Mouse (Mus musculus): ENCODE data around the gene Zfp651. TPM values are rescaled to one million over a fixed set of nuclear protein-coding genes. Genes with fewer than 3 reads are reported as not detected.

Zfp651 gene
- polyA plus RNA-seq, 1 experiment from 2014 or later = 20.6 TPM

DNA sequence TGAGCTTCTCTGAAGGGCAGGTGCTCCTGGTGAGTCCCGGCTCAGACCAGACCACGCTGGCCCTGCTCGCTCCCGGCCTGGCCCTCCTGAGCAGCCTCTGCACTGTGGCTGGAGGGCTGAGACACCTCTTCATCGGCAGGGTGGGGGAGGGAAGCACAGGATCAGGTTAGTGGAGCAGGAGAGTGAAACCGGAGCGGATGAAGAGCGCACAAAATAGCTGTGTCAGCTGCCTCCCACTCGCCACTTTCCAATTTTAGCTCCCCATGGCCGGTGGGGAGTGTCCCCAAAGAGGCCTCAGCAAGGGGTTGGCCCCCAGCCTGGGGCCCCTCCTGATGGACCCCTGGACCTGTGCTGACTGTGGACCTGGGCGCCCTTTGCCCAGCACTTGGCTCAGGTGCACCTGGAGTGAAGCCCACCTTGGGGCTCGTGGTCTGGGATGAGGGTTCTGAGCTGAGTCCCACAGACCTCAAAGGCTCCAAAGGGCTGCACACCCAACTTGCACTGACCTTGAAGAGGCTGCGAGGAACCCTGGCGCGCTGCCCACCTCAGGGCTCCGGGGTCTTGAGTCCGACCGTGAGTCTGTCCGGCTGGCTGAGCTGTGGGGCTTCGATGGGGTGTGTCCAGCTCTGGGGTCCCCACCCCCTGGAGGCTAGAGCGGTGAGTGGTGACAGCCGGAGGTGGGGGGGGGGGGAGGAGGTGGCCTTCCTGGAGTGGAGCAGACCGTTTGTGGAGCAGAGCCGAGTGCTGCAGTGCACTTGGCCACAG lies 32.8 kb downstream of the Zfp651 start, which contains the start of gene Hhatl:
TSS of gene Hhatl (minus strand) at position 751 of the 765 bp plus-strand sequence.
- Histone ChIP-seq H3K4me2 (ENCODE audit: low read depth, low read length) (no peak within 1 kb of the TSS), H3K9me3 (ENCODE audit: control insufficient read depth, low read length) (no peaks in the 10 kb centered on the region), H3K4me1 (ENCODE audit: control insufficient read depth, insufficient read depth, low read length) (no peaks in the 10 kb centered on the region), H3K4me3 (ENCODE audit: low read depth, low read length) (no peak within 1 kb of the TSS), H3K27ac (replicated peaks; ENCODE audit: low read depth, low read length) (no peak within 1 kb of the TSS), H3K27me3 (replicated peaks; ENCODE audit: control insufficient read depth, insufficient read depth, low read length) (no peaks in the 10 kb centered on the region), H3K9ac (ENCODE audit: low read depth, low read length) (no peak within 1 kb of the TSS), H3K36me3 (ENCODE audit: control insufficient read depth, insufficient read depth, low read length) (no peaks in the 10 kb centered on the region)
- 36% methylated on average over 20 of the region's 24 CpGs for WGBS
- peak; percentile 45; the same call in 1 of the 2 replicates for ATAC-seq (ENCODE audit: low read depth)
- no peak for DNase-seq (ENCODE audit: low spot score)

GRCm38 (mm10) chr9:121794972-121795539 lies 35.9 kb downstream of the Zfp651 start:
- H3K4me3 ChIP-seq (ENCODE audit: low read depth, low read length) = no peak overlapping the region
- DNase-seq (ENCODE audit: low spot score) = no peak
- whole genome bisulfite sequencing = 71% methylated on average over 1 of the region's 1 CpGs

DNA sequence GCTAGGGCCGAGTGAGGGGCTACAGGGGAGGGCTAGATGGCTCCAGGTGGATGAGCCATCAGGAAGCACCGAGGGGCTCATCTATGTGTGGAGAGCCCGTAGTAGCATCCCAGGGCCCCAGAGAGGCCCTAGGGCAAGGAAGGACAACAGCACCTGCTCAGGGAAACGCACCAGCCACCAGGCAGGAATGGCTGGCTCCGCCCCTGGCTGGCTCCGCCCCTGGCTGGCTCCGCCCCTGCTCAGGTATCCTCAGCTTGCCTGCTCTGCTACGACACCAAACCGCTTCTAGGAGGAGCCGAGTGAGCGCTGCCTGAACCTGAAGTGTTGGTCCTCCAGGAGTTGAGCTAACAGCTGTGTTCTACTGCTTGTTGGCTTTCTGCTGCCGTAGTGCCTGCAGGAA lies 38.6 kb downstream of the Zfp651 start:
- H3K9me3 ChIP-seq (ENCODE audit: control insufficient read depth, low read length) = no peaks in the 10 kb centered on the region
- H3K27me3 ChIP-seq (replicated peaks; ENCODE audit: control insufficient read depth, insufficient read depth, low read length) = no peaks in the 10 kb centered on the region
- WGBS = 11% methylated on average over 9 of the region's 12 CpGs
- H3K4me1 ChIP-seq (ENCODE audit: control insufficient read depth, insufficient read depth, low read length) = no peaks in the 10 kb centered on the region
- no peak overlapping the region for H3K27ac ChIP-seq (replicated peaks; ENCODE audit: low read depth, low read length)
- H3K36me3 ChIP-seq (ENCODE audit: control insufficient read depth, insufficient read depth, low read length) = no peaks in the 10 kb centered on the region
- ATAC-seq (ENCODE audit: low read depth) (peak; percentile 64), DNase-seq (ENCODE audit: low spot score) (peak; percentile 56)
- no peak overlapping the region for H3K4me2 ChIP-seq (ENCODE audit: low read depth, low read length)
- H3K4me3 ChIP-seq (ENCODE audit: low read depth, low read length) = no peak overlapping the region
- H3K9ac ChIP-seq (ENCODE audit: low read depth, low read length) = no peak overlapping the region

More at GRCm38 (mm10) chr9:121794972-121795539, 35.9 kb downstream of the Zfp651 start:
- no peak overlapping the region for H3K4me2 ChIP-seq (ENCODE audit: low read depth, low read length)
- H3K4me1 ChIP-seq (ENCODE audit: control insufficient read depth, insufficient read depth, low read length) = no peaks in the 10 kb centered on the region
- ATAC-seq (ENCODE audit: low read depth) = no peak
- no peaks in the 10 kb centered on the region for H3K36me3 ChIP-seq (ENCODE audit: control insufficient read depth, insufficient read depth, low read length)
- H3K9me3 ChIP-seq (ENCODE audit: control insufficient read depth, low read length) = no peaks in the 10 kb centered on the region
- no peak overlapping the region for H3K27ac ChIP-seq (replicated peaks; ENCODE audit: low read depth, low read length)
- no peak overlapping the region for H3K9ac ChIP-seq (ENCODE audit: low read depth, low read length)
- H3K27me3 ChIP-seq (replicated peaks; ENCODE audit: control insufficient read depth, insufficient read depth, low read length) = no peaks in the 10 kb centered on the region

GRCm38 (mm10) chr9:121798887-121799520 lies 39.9 kb downstream of the Zfp651 start:
- H3K36me3 ChIP-seq (ENCODE audit: control insufficient read depth, insufficient read depth, low read length) = no peaks in the 10 kb centered on the region
- H3K9ac ChIP-seq (ENCODE audit: low read depth, low read length) = 0 out of 2 replicates have a peak overlapping the region, but pooled peaks have one; percentile 25
- H3K4me1 ChIP-seq (ENCODE audit: control insufficient read depth, insufficient read depth, low read length) = no peaks in the 10 kb centered on the region
- H3K27ac ChIP-seq (replicated peaks; ENCODE audit: low read depth, low read length) = no peak overlapping the region
- ATAC-seq (ENCODE audit: low read depth) (peak; percentile 16; the same call in 1 of the 2 replicates), DNase-seq (ENCODE audit: low spot score) (no peak)
- no peaks in the 10 kb centered on the region for H3K9me3 ChIP-seq (ENCODE audit: control insufficient read depth, low read length)
- WGBS = 54% methylated on average over 3 of the region's 6 CpGs
- H3K4me3 ChIP-seq (ENCODE audit: low read depth, low read length) = no peak overlapping the region
- H3K4me2 ChIP-seq (ENCODE audit: low read depth, low read length) = no peak overlapping the region
- no peaks in the 10 kb centered on the region for H3K27me3 ChIP-seq (replicated peaks; ENCODE audit: control insufficient read depth, insufficient read depth, low read length)

DNA sequence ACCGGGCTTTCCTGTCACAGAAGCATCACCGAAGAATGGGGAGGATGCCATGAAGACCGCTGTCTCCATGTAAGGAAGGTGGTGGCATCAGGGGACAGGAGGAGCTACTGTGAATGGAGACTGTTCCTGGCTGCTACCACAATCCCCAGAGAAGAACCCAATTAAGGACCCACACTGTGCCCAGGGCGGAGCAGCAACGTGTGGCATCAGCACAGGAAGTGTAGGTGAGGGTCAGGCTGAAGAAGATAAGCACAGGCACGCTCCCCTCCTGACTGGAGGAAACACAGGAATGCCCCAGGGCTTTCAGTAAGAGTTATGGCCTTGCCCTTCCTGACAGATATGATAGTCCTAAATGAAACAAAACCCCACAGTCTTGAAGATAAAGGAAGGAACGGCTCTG lies 43.6 kb downstream of the Zfp651 start:
- no peak overlapping the region for H3K4me3 ChIP-seq (ENCODE audit: low read depth, low read length)
- no peaks in the 10 kb centered on the region for H3K9me3 ChIP-seq (ENCODE audit: control insufficient read depth, low read length)
- no peak overlapping the region for H3K4me2 ChIP-seq (ENCODE audit: low read depth, low read length)
- DNase-seq (ENCODE audit: low spot score) = no peak
- H3K9ac ChIP-seq (ENCODE audit: low read depth, low read length) = no peak overlapping the region
- no peaks in the 10 kb centered on the region for H3K27me3 ChIP-seq (replicated peaks; ENCODE audit: control insufficient read depth, insufficient read depth, low read length)
- no peaks in the 10 kb centered on the region for H3K36me3 ChIP-seq (ENCODE audit: control insufficient read depth, insufficient read depth, low read length)
- no peak for ATAC-seq (ENCODE audit: low read depth)
- WGBS = 55% methylated on average over 7 of the region's 7 CpGs
- no peaks in the 10 kb centered on the region for H3K4me1 ChIP-seq (ENCODE audit: control insufficient read depth, insufficient read depth, low read length)
- H3K27ac ChIP-seq (replicated peaks; ENCODE audit: low read depth, low read length) = no peak overlapping the region

GRCm38 (mm10) chr9:121807546-121807945 lies 48.4 kb downstream of the Zfp651 start:
- no peak for ATAC-seq (ENCODE audit: low read depth)
- H3K9ac ChIP-seq (ENCODE audit: low read depth, low read length) = no peak overlapping the region

GRCm38 (mm10) chr9:121807947-121808346 lies 48.8 kb downstream of the Zfp651 start:
- 56% methylated on average over 7 of the region's 7 CpGs for WGBS
- no peak overlapping the region for H3K9ac ChIP-seq (ENCODE audit: low read depth, low read length)
- H3K4me3 ChIP-seq (ENCODE audit: low read depth, low read length) = no peak overlapping the region
- no peaks in the 10 kb centered on the region for H3K36me3 ChIP-seq (ENCODE audit: control insufficient read depth, insufficient read depth, low read length)
- H3K4me1 ChIP-seq (ENCODE audit: control insufficient read depth, insufficient read depth, low read length) = peaks cover 8% of the 10 kb centered on the region; the same call in 1 of the 2 replicates
- no peak for DNase-seq (ENCODE audit: low spot score)
- no peaks in the 10 kb centered on the region for H3K9me3 ChIP-seq (ENCODE audit: control insufficient read depth, low read length)
- H3K4me2 ChIP-seq (ENCODE audit: low read depth, low read length) = no peak overlapping the region
- no peak overlapping the region for H3K27ac ChIP-seq (replicated peaks; ENCODE audit: low read depth, low read length)
- no peaks in the 10 kb centered on the region for H3K27me3 ChIP-seq (replicated peaks; ENCODE audit: control insufficient read depth, insufficient read depth, low read length)
- ATAC-seq (ENCODE audit: low read depth) = no peak

More at GRCm38 (mm10) chr9:121807546-121807945, 48.4 kb downstream of the Zfp651 start:
- Histone ChIP-seq H3K4me2 (ENCODE audit: low read depth, low read length) (no peak overlapping the region), H3K9me3 (ENCODE audit: control insufficient read depth, low read length) (no peaks in the 10 kb centered on the region), H3K4me1 (ENCODE audit: control insufficient read depth, insufficient read depth, low read length) (peaks cover 8% of the 10 kb centered on the region; the same call in 1 of the 2 replicates), H3K27me3 (replicated peaks; ENCODE audit: control insufficient read depth, insufficient read depth, low read length) (no peaks in the 10 kb centered on the region), H3K4me3 (ENCODE audit: low read depth, low read length) (no peak overlapping the region), H3K36me3 (ENCODE audit: control insufficient read depth, insufficient read depth, low read length) (no peaks in the 10 kb centered on the region), H3K27ac (replicated peaks; ENCODE audit: low read depth, low read length) (no peak overlapping the region)
- no peak for DNase-seq (ENCODE audit: low spot score)
- WGBS = 32% methylated on average over 1 of the region's 1 CpGs

DNA sequence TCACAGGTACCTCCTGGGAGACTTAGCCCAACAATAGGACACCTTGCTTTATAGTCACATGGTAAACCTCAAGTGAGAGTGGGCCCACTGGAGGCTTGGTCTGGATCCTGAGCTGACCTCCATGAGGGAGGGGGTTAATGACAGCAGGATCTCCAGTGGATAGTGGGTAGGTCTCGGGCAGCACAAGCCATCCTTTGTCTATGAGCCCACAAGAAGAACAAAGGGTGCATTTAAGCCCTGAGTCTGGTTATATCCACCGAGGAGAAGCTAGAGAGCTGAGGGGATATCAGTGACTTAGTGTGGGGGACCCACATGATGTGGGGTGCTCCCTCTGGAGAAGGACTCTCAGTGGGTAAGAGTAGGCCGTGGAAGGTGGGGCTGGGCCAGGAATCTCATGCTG lies 49.4 kb downstream of the Zfp651 start:
- Histone ChIP-seq H3K4me1 (ENCODE audit: control insufficient read depth, insufficient read depth, low read length) (peaks cover 8% of the 10 kb centered on the region; the same call in 1 of the 2 replicates), H3K9ac (ENCODE audit: low read depth, low read length) (no peak overlapping the region), H3K4me3 (ENCODE audit: low read depth, low read length) (no peak overlapping the region), H3K36me3 (ENCODE audit: control insufficient read depth, insufficient read depth, low read length) (no peaks in the 10 kb centered on the region), H3K9me3 (ENCODE audit: control insufficient read depth, low read length) (no peaks in the 10 kb centered on the region), H3K27me3 (replicated peaks; ENCODE audit: control insufficient read depth, insufficient read depth, low read length) (no peaks in the 10 kb centered on the region), H3K4me2 (ENCODE audit: low read depth, low read length) (no peak overlapping the region), H3K27ac (replicated peaks; ENCODE audit: low read depth, low read length) (no peak overlapping the region; the same call in 1 of the 2 replicates)
- WGBS = 51% methylated on average over 3 of the region's 3 CpGs
- DNase-seq (ENCODE audit: low spot score) = no peak
- 0 out of 2 replicates have a peak, but pooled peaks have one; percentile 22 for ATAC-seq (ENCODE audit: low read depth)

All from embryonic facial prominence, embryonic 14.5 days (tissue).